Mouse (Mus musculus) midbrain, embryonic 16.5 days (tissue): ENCODE data around the gene Lhfpl3. TPM values are rescaled to one million over a fixed set of nuclear protein-coding genes. Genes with fewer than 3 reads are reported as not detected.

Experiments
- ATAC-seq: fragments of 200-750 bp; cut with Nextera tagmentation; 2 replicates; pipeline ENCODE4 v1.8.0; 2017; ENCODE audit warnings: moderate TSS enrichment
- H3K27ac ChIP-seq: fragments of 300-500 bp; sonication (generic); 2 replicates; pipeline ENCODE4 v1.5.1; 2014; ENCODE audit warnings: mild to moderate bottlenecking, low read length, mixed read lengths
- H3K27me3 ChIP-seq: fragments of 300-500 bp; sonication (generic); 2 replicates; pipeline ENCODE4 v1.6.1; 2014; ENCODE audit warnings: low read depth, low read length, mixed read lengths; ENCODE audit not compliant: control insufficient read depth, insufficient read depth
- H3K36me3 ChIP-seq: fragments of 300-500 bp; sonication (generic); 2 replicates; pipeline ENCODE4 v1.6.1; 2014; ENCODE audit warnings: mild to moderate bottlenecking, low read length, moderate library complexity, mixed read lengths; ENCODE audit not compliant: control insufficient read depth, insufficient read depth
- H3K4me1 ChIP-seq: fragments of 300-500 bp; sonication (generic); 2 replicates; pipeline ENCODE4 v1.6.1; 2014; ENCODE audit warnings: mild to moderate bottlenecking, low read length, mixed read lengths; ENCODE audit not compliant: control insufficient read depth, insufficient read depth
- H3K4me2 ChIP-seq: fragments of 300-500 bp; sonication (generic); 2 replicates; pipeline ENCODE4 v1.6.1; 2014; ENCODE audit warnings: mild to moderate bottlenecking, low read length, mixed read lengths
- H3K4me3 ChIP-seq: fragments of 300-500 bp; sonication (generic); 2 replicates; pipeline ENCODE4 v1.5.1; 2014; ENCODE audit warnings: low read depth, mild to moderate bottlenecking, low read length, moderate library complexity, mixed read lengths
- H3K9ac ChIP-seq: fragments of 300-500 bp; sonication (generic); 2 replicates; pipeline ENCODE4 v1.6.1; 2014; ENCODE audit warnings: low read depth, low read length, mixed read lengths
- H3K9me3 ChIP-seq: fragments of 300-500 bp; sonication (generic); replicated peaks from 2 replicates; pipeline ENCODE4 v1.6.1; 2014; ENCODE audit warnings: mild to moderate bottlenecking, low read length, mixed read lengths; ENCODE audit not compliant: control insufficient read depth, poor library complexity, severe bottlenecking
- WGBS: fragments of 180-500 bp; shearing (Covaris S2); extraction: QIAGEN DNeasy Blood & Tissue Kit; methylation state at CpG from one replicate; pipeline ENCODE4 v1.1.7; 2014; 5-methylcytosine and 5-hydroxymethylcytosine counted together
- polyA plus RNA-seq: library from polyadenylated mRNA; unstranded; fragments of >200 nt; fragmentation: Nextera tagmentation; extraction: Ambion mirVana; gene quantifications from 2 replicates; pipeline ENCODE4 v1.2.1, GENCODE M21; 2015

The Lhfpl3 gene
- polyA plus RNA-seq, 1 experiment from 2014 or later = 33.6 TPM

GRCm38 (mm10) chr5:23219655-23220054 lies 473.8 kb downstream of the Lhfpl3 start:
- no peak overlapping the region for H3K4me3 ChIP-seq
- no peaks in the 10 kb centered on the region for H3K9me3 ChIP-seq
- no peaks in the 10 kb centered on the region for H3K27me3 ChIP-seq
- WGBS = 91% methylated on average over 1 of the region's 1 CpGs
- no peaks in the 10 kb centered on the region for H3K36me3 ChIP-seq
- no peak overlapping the region for H3K4me2 ChIP-seq
- H3K9ac ChIP-seq = no peak overlapping the region
- no peaks in the 10 kb centered on the region; the same call in 1 of the 2 replicates for H3K4me1 ChIP-seq
- ATAC-seq = no peak
- H3K27ac ChIP-seq = no peak overlapping the region

GRCm38 (mm10) chr5:23224759-23225536 lies 479.1 kb downstream of the Lhfpl3 start:
- Histone ChIP-seq H3K27ac (peak overlapping the region; percentile 47; the same call in 1 of the 2 replicates), H3K4me1 (no peaks in the 10 kb centered on the region; the same call in 1 of the 2 replicates), H3K27me3 (no peaks in the 10 kb centered on the region), H3K9ac (peak overlapping the region; percentile 64; the same call in 1 of the 2 replicates), H3K36me3 (no peaks in the 10 kb centered on the region), H3K4me3 (peak overlapping the region; percentile 41), H3K9me3 (no peaks in the 10 kb centered on the region), H3K4me2 (peak overlapping the region; percentile 67)
- peak; percentile 92 for ATAC-seq
- 15% methylated on average over 14 of the region's 14 CpGs for WGBS

- peak; percentile 34; the same call in 1 of the 2 replicates for ATAC-seq
- no peaks in the 10 kb centered on the region for H3K27me3 ChIP-seq
- H3K9ac ChIP-seq = no peak overlapping the region
- WGBS = 21% methylated on average over 8 of the region's 8 CpGs
- no peaks in the 10 kb centered on the region for H3K9me3 ChIP-seq
- H3K4me3 ChIP-seq = no peak overlapping the region
- H3K4me2 ChIP-seq = peak overlapping the region; percentile 67
- H3K36me3 ChIP-seq = no peaks in the 10 kb centered on the region
- H3K27ac ChIP-seq = no peak overlapping the region
- no peaks in the 10 kb centered on the region; the same call in 1 of the 2 replicates for H3K4me1 ChIP-seq
Observed at GRCm38 (mm10) chr5:23225621-23226020, 479.8 kb downstream of the Lhfpl3 start.

- Histone ChIP-seq H3K4me3 (no peak overlapping the region), H3K36me3 (no peaks in the 10 kb centered on the region), H3K27ac (no peak overlapping the region), H3K9ac (no peak overlapping the region), H3K4me1 (no peaks in the 10 kb centered on the region; the same call in 1 of the 2 replicates), H3K4me2 (no peak overlapping the region), H3K27me3 (no peaks in the 10 kb centered on the region), H3K9me3 (0 out of 2 replicates have a peak, but pooled peaks cover 2% of the 10 kb centered on the region)
- ATAC-seq = no peak
- WGBS = 68% methylated on average over 3 of the region's 3 CpGs
Observed at GRCm38 (mm10) chr5:23226753-23227152, 480.9 kb downstream of the Lhfpl3 start.

GRCm38 (mm10) chr5:23246974-23247373 lies 501.1 kb downstream of the Lhfpl3 start:
- ATAC-seq = no peak
- peaks cover 4% of the 10 kb centered on the region; the same call in 1 of the 2 replicates for H3K4me1 ChIP-seq
- no peaks in the 10 kb centered on the region for H3K27me3 ChIP-seq
- no peaks in the 10 kb centered on the region for H3K9me3 ChIP-seq
- 47% methylated on average over 4 of the region's 4 CpGs for WGBS
- H3K27ac ChIP-seq = no peak overlapping the region
- H3K4me2 ChIP-seq = no peak overlapping the region
- no peak overlapping the region for H3K9ac ChIP-seq
- no peaks in the 10 kb centered on the region for H3K36me3 ChIP-seq
- no peak overlapping the region for H3K4me3 ChIP-seq

GRCm38 (mm10) chr5:23247784-23248183 lies 501.9 kb downstream of the Lhfpl3 start:
- Histone ChIP-seq H3K27me3 (no peaks in the 10 kb centered on the region), H3K4me1 (peaks cover 4% of the 10 kb centered on the region; the same call in 1 of the 2 replicates)
- WGBS = 74% methylated on average over 1 of the region's 1 CpGs

GRCm38 (mm10) chr5:23248303-23248702 lies 502.4 kb downstream of the Lhfpl3 start:
- Histone ChIP-seq H3K4me3 (no peak overlapping the region), H3K27ac (no peak overlapping the region), H3K9ac (no peak overlapping the region), H3K4me1 (peaks cover 4% of the 10 kb centered on the region; the same call in 1 of the 2 replicates), H3K9me3 (no peaks in the 10 kb centered on the region), H3K27me3 (no peaks in the 10 kb centered on the region), H3K36me3 (no peaks in the 10 kb centered on the region), H3K4me2 (no peak overlapping the region)
- no peak for ATAC-seq

More at GRCm38 (mm10) chr5:23247784-23248183, 501.9 kb downstream of the Lhfpl3 start:
- H3K4me3 ChIP-seq = no peak overlapping the region
- no peaks in the 10 kb centered on the region for H3K9me3 ChIP-seq
- H3K36me3 ChIP-seq = no peaks in the 10 kb centered on the region
- H3K27ac ChIP-seq = no peak overlapping the region
- ATAC-seq = no peak
- H3K9ac ChIP-seq = no peak overlapping the region
- H3K4me2 ChIP-seq = no peak overlapping the region

GRCm38 (mm10) chr5:23249896-23250875 lies 504.3 kb downstream of the Lhfpl3 start:
- 51% methylated on average over 9 of the region's 9 CpGs for WGBS
- Histone ChIP-seq H3K9me3 (no peaks in the 10 kb centered on the region), H3K4me1 (peaks cover 4% of the 10 kb centered on the region; the same call in 1 of the 2 replicates), H3K27ac (no peak overlapping the region), H3K9ac (no peak overlapping the region), H3K4me3 (no peak overlapping the region), H3K27me3 (no peaks in the 10 kb centered on the region), H3K36me3 (no peaks in the 10 kb centered on the region), H3K4me2 (no peak overlapping the region)
- ATAC-seq = no peak
